Mouse (Mus musculus) lung, adult 18-20 months (tissue): ENCODE data around the gene Nrcam.
"Not testable (repeated sequence)": the region's sequence is repeated elsewhere in the genome, so short reads cannot be mapped to it uniquely, and the experiment has no call there.

ENCODE experiments used
- DNase-seq, 2 experiments: peaks; one replicate each; pipeline ENCODE4 v3.0.0; 2022; ENCODE audit warnings: mixed read lengths in 2 of 2

The Nrcam gene

DNA sequence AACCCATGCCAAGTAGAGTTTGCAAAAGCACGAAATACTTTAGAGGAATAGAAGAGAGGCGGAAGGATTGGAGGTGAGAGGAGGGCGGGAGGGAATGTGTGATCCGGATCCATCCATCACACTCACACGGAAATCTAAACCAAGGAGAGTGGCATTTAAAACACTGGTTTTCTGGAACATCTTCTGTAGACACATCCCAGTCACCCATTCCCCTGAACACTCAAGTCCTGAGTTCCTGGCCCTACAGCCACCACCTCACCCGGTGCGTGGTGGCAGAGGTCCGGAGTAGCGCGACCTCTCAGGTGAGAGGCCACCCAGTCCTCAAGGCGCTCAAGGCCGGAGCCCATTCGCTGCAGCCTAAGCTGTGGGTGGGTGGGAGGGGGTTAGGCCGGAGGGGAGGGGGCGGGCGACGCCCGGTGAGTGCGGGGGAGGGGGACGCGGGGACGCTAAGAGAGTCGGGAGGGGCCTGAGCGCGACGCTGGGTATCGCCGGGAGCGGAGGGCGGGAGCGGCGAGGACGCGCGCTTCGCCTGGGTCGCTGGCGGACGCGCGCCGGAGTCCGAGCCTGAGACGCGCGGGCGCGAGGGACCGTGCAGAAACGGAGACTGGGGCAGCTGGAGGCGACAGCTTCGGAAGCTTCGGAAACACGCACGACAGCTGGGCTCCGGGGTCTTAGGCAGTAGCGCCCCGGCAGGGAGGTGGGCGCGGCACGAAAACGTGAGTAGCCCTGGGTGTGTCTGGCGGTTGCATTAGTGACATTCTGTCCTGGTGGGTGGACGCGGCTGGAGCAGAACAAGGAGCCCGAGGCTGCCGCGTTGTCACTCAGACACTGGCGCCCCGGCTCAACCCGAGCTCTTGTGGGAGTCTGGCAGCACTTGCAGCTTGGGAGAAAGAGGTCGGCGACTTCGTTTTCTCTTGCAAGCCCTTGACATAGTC is at the start of gene Nrcam:
TSS of gene Nrcam (plus strand) at position 505 of the 935 bp plus-strand sequence.
- DNase-seq: peak; percentile 5 to 14

- DNase-seq: not testable (repeated sequence)
These were observed 48.5 kb upstream of the Nrcam start for GRCm38 (mm10) chr12:44280147-44280546.

DNA sequence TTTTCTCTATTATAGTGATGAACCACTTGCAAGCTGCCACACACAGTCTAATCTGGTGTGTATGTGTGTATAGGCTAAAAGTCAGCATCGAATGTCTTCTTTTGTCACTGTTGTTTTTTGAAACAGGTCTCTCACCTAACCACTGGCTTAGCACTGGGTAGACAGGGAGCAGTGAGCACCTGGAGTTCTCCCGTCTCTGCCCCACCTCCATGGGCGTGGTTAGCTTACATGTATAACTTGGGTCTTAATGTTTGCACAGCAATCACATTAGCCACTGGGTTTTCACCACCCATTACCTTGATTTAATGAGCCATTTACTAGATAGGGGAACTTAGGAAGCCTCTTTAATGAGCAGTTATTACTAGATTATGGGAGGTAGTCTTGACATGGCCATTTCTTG is 47.2 kb upstream of the Nrcam start:
- no peak for DNase-seq

DNA sequence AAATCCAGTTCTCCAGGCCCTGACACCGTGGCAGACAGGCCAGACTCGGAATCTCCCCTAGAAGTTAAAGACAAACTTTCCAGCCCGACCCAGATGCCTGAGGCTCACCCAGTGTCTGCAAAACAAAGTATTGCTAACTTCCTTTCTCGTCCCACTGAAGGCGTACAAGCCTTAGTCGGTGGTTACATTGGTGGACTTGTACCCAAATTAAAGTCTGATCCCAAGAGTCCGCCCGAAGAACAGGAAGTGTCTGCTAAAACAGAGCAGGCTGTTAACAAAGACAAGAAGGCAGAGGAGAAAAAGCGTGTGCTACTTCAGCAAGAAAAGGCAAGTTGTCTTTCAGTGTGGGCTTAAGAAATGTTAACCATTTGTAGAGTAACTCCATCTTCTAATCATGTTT is 45.3 kb upstream of the Nrcam start:
- DNase-seq: peak in 1 of 2 experiments; percentile 9

DNA sequence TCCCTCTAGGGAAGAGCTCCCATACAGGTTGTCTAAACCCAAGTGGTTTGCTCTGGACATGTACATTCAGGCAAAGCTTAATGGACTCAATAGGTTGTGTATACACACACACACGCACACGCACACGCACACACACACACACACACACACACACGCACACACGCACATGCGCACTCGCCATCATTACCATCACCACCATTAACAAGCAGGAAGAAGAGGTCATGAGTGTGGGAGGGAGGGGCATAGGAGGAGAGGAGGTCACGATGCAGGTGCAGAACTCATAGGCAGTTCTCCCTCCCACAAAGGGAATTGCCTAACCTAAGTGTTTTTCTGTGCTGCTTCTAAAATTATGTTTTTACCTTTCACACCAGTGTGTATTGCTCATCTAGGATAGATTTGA is 41.7 kb upstream of the Nrcam start:
- no peak for DNase-seq

DNA sequence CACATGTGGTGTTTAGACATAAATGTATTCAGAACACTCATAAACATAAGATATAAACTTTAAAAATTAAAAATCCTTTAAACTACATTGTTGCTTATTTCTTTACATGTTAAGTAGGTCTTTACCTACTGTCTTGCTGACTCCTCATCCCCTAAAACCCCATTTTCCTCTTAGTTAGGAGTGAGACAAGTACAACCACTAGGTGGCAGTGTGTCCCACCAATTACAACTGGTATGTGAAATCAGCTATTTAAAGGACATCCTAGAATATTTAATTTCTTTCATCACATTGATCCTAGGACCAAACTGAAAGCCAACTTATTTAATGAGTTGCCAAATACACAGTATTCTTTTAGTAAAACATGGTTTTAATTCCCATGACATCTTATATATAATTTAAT is 36.4 kb upstream of the Nrcam start:
- peak; percentile 14 to 54 for DNase-seq

DNA sequence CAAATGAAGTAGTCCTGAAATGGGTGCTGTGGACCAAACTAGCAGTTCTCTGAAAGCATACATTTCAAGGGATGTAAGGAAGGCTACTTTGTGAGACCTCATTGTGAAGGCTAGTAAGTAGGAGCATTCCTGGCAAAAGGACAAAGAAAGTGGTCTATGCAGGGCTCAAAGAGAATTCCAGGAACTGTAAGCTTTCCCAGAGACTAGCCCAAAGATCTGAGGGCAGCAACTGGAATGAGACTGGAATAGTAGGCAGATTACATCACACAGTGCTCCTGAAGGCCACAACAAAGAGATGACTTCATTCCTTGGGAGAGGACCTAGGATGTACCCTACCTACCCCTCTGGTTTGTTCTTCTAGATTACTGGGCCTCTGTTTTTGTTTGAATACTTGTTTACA is 27.9 kb upstream of the Nrcam start:
- no peak for DNase-seq

DNA sequence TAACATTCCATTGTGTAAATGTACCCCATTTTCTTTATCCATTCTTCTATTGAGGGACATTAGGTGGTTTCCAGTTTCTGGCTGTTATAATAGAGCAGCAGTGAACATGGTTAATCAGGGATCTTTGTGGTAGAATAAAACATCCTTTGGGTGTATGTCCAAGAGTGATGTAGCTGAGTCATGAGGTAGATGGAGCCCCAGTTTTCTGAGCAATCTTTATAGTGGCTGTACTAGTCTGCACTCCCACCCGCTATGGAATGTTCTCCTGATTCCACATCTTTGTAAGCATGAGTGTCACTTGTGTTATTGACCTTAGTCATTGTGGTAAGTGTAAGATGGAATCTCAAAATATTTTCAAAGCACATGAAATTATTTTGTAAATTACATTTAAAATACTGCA is 24.7 kb upstream of the Nrcam start:
- DNase-seq: no peak

DNA sequence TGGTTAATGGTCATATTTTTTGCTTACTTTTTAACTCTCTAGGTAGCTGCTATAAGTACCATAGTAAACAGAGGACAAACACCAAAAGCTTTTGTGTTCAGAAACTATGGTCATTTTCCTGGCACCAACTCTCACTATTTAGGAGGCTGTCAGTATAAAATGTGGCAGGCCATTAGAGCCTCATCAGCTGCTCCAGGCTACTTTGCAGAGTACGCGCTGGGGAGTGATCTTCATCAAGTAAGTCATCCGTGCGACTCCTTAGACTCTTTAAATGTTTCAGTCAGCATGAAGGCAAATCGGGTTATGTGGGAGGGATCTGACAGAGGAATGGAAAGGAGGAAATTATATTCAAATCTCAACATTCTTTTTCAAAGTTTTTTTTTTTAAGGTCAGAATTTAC is 23.8 kb upstream of the Nrcam start:
- no peak for DNase-seq

DNA sequence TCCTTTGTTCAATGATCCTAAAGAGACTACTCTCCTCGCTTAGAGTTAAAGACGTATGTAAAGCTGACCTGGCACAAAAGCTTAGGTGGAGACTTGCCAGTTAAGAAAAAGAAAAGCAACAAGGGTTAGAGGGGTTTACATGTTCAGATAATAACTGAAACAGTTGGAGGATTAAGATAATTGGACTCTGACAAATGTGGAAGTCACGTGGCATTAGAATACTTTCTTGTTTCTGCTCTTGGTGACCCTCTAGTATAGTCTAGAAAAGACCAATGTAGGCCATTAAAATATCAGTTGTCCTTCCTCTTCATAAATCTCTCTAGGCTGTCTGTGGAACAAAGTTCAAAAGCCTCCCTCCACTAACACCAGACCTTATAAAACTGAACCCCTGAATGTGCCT is 20.5 kb upstream of the Nrcam start:
- no peak for DNase-seq

GRCm38 (mm10) chr12:44315212-44315611 is 13.5 kb upstream of the Nrcam start:
- DNase-seq: no peak

- no peak for DNase-seq
These were observed 3.6 kb upstream of the Nrcam start for GRCm38 (mm10) chr12:44325091-44325490.

DNA sequence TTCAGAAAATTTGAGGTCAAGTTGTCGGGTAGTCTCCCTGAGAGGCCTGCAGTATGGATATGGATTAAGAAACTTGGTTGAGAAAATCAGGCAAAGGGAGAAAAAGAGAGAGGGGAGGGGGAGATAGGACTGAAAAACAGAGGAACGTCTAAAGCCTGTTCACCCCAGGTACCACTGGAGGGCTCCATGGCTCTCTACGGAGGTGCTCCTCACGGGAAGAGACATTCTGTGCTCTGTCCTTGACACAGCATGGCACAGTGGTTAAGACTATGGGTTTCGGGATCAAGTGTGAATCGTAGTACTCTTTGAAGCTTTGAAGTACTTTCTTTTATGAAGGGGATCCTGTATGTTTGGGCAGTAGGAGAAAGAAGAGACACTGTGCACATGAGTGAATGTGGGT is 1.2 kb upstream of the Nrcam start:
- DNase-seq: no peak

GRCm38 (mm10) chr12:44329316-44330215 is 881 bp downstream of the Nrcam start:
- DNase-seq: no peak

GRCm38 (mm10) chr12:44330216-44330719 is 1.6 kb downstream of the Nrcam start:
- no peak for DNase-seq

DNA sequence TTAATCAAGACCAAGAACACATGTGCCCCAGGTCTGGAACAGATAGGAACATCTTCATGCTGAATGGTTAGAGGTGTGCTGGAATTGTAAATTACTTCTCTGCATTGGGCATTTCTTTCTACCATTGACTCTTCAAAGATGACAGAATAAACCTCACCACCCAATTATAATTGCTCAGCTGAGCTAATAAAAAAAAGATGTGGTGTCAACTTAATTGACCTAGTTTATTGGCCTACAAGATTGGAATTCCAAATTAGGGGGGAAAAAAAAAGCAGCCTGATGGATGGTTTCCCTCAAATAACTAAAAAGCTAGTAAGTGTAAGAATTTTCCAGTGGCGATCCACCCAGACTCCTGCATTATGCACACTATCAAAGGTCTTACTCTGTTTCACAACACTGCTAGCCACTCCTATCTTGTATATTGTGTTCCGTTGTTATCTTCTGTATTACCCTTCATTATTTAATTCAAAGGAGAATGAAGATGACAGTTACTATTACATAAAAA is 8.5 kb downstream of the Nrcam start:
- no peak for DNase-seq

- no peak for DNase-seq
These were observed 9.5 kb downstream of the Nrcam start for GRCm38 (mm10) chr12:44338195-44338622.

DNA sequence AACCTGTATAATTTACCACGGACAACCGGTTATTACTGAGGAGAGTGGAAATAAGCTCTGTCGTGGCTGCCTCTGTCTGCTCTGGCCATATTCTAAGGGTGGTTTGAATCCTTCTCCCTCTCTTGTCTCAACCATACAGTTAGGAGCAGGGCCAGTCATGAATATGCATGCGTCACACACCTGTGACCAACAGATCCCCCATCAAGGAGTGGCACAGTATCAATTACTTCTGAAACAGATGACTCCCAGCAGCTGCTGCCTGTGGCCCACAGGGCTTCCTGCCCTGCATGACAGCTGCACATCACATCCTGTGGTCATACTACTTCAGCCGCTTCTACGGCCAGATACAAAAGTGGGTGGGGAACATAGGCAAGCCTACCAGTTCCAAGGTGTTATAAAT is 15.4 kb downstream of the Nrcam start:
- no peak for DNase-seq

DNA sequence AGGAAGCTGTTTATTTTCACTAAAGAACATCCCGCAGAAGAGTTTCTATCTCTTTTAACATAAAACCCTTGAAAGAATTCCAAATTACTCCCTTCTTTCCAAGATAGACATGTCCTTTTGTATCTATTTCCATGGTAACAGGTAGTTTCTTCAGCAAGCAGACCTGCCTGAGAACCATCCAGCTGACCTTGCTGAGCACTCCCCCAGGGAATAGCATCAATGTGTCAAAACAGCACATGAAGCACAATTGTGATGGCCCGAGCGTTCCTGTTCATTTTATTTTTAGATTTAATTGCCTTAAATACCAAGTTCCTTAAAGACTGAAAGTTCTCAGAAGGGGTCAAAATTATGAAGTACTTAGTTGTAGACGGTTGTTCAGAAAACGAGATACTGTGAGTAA is 16.6 kb downstream of the Nrcam start:
- DNase-seq: no peak

DNA sequence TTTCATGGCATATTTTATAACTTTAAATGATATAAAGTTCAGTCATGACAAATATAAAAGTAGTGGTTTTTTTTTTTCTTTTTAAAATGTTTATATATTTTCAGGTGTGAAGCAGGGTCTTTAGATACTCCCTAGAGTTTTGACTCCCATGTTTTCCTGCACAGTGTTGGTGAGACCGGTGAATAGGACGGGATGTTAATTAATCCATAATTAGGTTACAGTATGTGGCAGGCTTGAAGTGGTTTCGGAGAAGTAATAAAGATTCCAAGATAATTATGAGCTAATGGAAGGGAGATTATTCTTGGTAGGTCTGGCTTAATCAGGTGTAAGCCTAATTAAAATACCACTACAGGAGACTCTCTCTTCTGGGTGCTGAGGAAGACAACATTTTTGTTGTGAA is 17.5 kb downstream of the Nrcam start:
- DNase-seq: no peak

DNA sequence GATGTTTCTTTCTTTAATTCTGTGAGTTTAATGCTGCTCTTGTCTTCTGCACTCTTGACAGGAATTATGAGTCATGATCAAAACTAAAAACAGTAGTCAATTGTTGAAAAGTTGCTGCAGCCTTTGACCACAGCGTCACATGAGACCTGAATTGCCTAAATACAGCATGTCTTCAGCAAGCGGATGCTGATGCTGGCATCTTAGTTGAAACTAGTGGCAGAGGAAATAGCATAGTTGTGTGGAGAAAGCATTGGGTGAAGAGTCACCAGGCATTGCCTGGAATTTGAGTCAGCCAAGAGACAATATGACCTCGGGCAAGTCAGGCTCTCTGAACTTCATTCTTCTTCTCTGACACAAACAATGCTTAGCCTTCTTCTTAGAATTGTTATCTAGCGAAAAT is 26.4 kb downstream of the Nrcam start:
- no peak for DNase-seq

DNA sequence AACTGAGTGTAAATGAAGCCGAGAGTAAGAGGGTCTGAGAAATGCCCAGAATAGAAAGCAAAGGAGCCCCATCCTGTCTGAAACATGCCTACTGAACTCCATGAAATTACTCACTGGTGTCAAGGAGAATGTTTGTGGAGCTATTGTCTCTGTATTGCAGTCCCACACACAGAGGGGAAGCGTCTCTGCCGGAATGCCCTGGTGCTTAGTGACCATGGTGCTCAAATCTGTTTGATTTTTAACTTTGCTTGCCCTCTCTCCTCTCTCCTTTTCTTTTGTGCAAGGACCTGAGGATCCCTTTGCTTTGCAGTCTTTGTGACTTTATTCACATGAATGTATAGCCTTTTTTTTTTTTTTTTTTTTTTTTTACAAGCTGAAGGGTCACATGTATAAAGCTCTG is 28.8 kb downstream of the Nrcam start:
- DNase-seq: no peak

- DNase-seq: no peak
These were observed 29.2 kb downstream of the Nrcam start for GRCm38 (mm10) chr12:44357881-44358280.
